Mouse (Mus musculus): ENCODE data around the gene Myo15b.

- no peak for TF ChIP-seq POLR2A (IDR thresholded peaks at IDR 0.05; ENCODE audit: low read depth, low read length)
- no peak for TF ChIP-seq CTCF (IDR thresholded peaks at IDR 0.05; ENCODE audit: extremely low read depth, insufficient read length, insufficient replicate concordance, low read depth, low read length)
These were observed 83.8 kb downstream of the Myo15b start for GRCm38 (mm10) chr11:115941980-115942379.
